Mouse (Mus musculus) liver, embryonic 14.5 days (tissue): ENCODE measurements around the gene Cfap45.

Experiments used
- CTCF ChIP-seq: IDR thresholded peaks from 2 replicates; pipeline ENCODE4 v1.5.1; 2016; ENCODE audit warnings: antibody characterized with exemption, low read depth, control low read depth
- EP300 ChIP-seq: IDR thresholded peaks from 2 replicates; pipeline ENCODE4 v1.6.1; 2016; ENCODE audit warnings: antibody characterized with exemption, low read depth

DNA sequence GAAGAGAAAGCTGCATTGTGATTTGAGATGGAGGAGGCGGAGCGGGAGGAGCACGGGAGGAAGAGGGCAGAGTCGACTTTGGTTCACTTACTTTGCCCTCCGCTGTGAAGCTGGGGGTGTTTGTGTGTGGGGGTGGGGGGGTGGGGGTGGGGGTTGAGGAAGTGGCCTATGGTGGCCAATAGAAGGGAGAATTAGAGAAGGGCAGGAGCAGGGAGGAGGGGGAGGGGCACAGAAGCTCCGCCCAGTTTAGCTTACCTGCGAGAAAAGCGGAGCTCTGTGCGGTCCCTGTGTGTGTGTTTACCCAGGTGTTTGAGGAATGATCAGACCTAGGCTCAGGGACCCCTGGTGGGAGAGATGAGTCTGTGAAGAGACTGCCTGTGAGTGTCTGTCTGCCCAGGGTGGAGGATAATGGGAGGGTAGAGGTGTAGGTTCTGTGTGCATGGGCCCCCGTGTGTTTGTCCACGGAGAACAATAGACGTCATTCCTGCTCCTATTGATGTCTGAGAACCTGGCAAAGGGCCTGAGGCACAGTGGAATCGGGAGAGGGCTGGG lies 10.1 kb upstream of the Cfap45 start:
- TF ChIP-seq CTCF (no peak), EP300 (no peak)
